Mouse (Mus musculus) T-helper 1 cell (primary cell): ENCODE measurements around the gene Mapkbp1.

ENCODE experiments used
- in situ Hi-C: fragments of 300-600 bp; cut with MboI, MseI; formaldehyde crosslinking; loops from one replicate; pipeline ENCODE4 v1.15.1; 2025; ENCODE audit warnings: high pct_unique_total_duplicates

Mapkbp1 gene

GRCm38 (mm10) chr2:119972537-119972879 is at the start of gene Mapkbp1:
Gene Mapkbp1 (plus strand): TSS chr2:119972699.
- in situ Hi-C loops = loop anchor here (5.0 kb wide), 1 partner anchor 45 kb away; no protein-coding TSS in a partner anchor

- in situ Hi-C loops = loop anchor here (5.0 kb wide), 1 partner anchor 47 kb away; no protein-coding TSS in a partner anchor
Measured at GRCm38 (mm10) chr2:119970571-119970970, 1.9 kb upstream of the Mapkbp1 start.

DNA sequence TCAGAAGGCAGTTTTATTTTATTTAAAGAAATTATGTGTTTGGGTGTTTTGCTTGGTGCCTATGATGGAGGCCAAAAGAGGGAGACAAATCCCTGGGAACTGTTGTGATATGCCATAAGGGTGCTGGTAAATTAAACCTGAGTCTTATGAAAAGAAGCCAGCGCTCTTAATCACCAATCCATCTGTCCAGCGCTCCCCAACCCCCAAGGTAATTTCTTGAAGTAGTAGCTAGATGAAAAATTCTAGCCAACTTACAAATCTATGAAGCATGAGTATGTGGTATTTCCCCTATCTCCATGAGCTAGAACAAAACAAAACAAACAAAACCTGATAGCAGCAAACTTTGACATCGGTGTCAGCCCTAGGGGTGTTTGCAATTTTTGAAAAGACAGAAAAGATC is 1.2 kb upstream of the Mapkbp1 start:
- in situ Hi-C loops = loop anchor here (5.0 kb wide), 1 partner anchor 46 kb away; no protein-coding TSS in a partner anchor

DNA sequence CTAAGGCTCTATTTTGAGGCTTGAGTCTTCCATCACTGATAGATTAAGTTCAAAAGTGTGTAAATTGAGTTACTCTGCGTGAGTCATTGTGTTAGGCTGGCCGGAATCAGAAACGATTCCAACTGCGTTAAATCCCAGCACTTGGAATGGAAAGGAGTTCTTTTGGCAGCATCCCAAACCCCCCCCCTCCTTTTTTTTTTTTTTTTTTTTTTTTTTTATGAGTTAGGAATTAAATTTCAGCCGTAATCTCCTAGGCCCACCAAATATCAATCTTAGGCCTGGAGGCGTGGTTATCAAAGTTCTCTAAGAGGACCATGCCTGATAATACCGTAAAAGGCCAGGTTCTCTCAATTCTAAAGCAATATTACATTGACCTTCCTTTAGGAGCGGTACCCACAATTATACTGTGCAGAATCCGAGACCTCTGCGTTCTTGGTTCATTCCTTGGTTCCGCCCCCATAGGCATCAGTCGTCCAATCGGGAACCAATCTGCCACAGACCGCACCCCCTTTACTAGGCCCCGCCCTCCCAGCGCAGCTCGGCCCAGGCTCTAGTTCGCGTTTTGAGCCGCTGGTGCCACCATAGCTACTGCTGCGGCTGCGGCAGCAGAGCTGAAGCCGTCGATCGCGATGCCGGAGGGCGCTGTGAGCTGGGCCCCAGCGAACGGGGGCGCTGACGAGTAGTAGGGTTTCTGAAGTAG is 512 bp upstream of the Mapkbp1 start:
- in situ Hi-C loops = loop anchor here (5.0 kb wide), 1 partner anchor 45 kb away; no protein-coding TSS in a partner anchor

DNA sequence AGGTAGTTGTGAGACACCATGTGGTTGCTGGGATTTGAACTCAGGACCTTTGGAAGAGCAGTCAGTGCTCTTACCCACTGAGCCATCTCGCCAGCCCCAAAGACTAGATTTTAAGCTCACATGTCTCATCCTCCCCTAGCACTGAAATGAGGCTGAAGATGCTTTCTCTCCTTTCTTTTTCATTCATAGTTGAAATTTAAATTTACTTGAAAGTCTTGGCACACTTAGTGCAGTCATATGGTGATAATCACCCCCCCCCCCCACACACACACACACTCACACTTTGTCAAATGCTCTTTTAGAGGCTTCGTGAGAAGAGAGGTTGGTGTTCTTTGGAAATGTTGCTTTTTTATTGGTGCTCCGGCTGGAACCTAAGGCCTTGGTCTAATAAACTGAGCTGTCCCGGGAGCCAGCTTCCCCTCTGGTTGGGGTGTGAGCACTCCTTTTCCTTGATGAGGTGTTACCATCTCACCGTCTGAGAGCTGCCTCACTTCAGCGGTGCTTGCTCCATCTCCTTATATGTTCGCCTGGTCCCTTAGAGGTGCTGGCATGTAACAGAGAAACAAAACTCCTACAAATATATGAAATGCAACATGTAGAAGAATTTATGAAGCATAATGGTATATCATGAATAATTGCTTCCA is 8.0 kb downstream of the Mapkbp1 start:
- in situ Hi-C loops = loop anchor here (10.0 kb wide), 1 partner anchor 484 kb away; no protein-coding TSS in a partner anchor

GRCm38 (mm10) chr2:119981631-119982030 is 9.1 kb downstream of the Mapkbp1 start:
- in situ Hi-C loops = loop anchor here (10.0 kb wide), 1 partner anchor 483 kb away; no protein-coding TSS in a partner anchor

- in situ Hi-C loops = loop anchor here (10.0 kb wide), 1 partner anchor 479 kb away; no protein-coding TSS in a partner anchor
Measured at GRCm38 (mm10) chr2:119985871-119986270, 13.4 kb downstream of the Mapkbp1 start.

- in situ Hi-C loops = loop anchor here (10.0 kb wide), 1 partner anchor 478 kb away; no protein-coding TSS in a partner anchor
Measured at GRCm38 (mm10) chr2:119986369-119986768, 13.9 kb downstream of the Mapkbp1 start.

GRCm38 (mm10) chr2:119987441-119987840 is 14.9 kb downstream of the Mapkbp1 start:
- in situ Hi-C loops = loop anchor here (10.0 kb wide), 1 partner anchor 477 kb away; no protein-coding TSS in a partner anchor

GRCm38 (mm10) chr2:119988952-119989351 is 16.5 kb downstream of the Mapkbp1 start:
- in situ Hi-C loops = loop anchor here (10.0 kb wide), 1 partner anchor 476 kb away; no protein-coding TSS in a partner anchor

- in situ Hi-C loops = no loop called here
Measured at GRCm38 (mm10) chr2:119990881-119991280, 18.4 kb downstream of the Mapkbp1 start.

GRCm38 (mm10) chr2:119992349-119992748 is 19.9 kb downstream of the Mapkbp1 start:
- in situ Hi-C loops = no loop called here

DNA sequence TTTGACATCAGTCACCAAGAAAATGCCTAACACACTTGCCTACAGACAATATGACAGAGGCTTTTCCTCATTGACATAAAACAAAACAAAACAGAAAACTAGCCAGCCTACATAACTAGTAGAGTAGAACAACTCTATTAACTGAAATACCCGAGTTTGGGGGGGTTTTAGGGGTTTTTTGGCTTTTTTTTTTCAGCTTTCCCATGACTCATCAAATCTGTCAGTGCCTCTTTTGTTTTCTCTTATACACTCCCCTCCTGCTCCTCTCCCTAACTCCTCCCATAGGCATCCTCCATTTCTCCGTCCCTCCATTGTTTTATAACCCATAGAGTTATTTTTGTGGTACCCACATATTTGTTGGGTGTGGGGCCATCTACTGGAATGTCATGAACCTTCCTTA is 21.0 kb downstream of the Mapkbp1 start:
- in situ Hi-C loops = no loop called here

DNA sequence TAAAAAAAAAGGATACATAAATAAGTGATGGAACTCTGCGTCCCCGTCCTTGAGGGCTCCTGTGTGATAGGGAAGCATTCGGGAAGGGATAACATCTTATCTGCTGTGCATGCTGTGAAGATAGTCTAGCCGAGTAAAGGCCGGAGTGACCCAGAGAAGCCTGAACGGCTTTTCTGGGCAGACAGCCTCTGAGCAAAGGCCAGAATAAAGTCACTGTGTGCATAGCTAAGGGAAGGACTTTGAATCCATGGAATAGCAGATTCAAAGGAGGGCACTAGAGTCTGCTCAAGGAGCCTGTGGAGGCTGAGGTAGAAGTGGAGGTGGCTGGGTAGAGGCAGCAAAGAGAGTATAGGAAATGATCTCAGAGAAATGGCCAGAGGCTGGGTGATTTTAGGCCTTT is 22.3 kb downstream of the Mapkbp1 start:
- in situ Hi-C loops = no loop called here

- in situ Hi-C loops = no loop called here
Measured at GRCm38 (mm10) chr2:119995391-119996281, 23.1 kb downstream of the Mapkbp1 start.

DNA sequence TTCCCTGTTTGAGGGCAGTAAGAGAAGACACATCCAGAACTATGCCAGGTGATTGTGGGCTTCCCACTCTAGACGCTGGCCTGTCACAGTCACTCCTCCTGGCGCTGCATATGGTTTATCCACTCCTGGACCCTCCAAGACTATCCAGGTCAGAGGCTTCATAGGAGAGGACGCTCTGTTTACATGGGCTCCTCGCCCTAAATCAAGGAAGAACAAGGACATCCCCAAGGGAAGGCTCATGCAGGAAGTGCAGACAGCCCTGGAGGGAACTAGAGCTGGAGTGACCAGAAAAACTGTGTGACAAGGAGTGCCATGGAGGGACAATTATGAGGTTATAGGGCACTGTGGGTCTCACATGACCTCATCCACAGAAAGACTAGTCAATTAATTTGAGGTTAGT is 24.9 kb downstream of the Mapkbp1 start:
- in situ Hi-C loops = no loop called here

DNA sequence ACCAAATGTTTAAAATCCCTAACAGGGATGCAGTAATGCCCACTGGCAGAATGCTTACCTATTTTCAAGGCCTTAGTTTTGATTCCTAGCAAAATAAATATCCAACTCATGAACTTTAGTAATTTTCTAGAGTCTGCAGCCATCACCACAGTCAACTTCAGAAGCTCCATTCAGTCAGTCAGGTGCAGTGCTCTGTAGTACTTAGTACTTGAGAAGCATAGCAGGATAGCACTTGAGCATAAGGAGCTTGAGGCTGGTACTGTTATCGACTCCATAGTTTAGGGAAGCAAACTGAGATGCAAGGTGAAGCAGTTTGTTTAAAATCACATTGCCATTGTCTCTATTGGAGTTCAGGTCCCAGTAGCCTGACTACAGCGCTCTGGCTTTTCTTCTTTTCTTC is 27.2 kb downstream of the Mapkbp1 start:
- in situ Hi-C loops = no loop called here

- in situ Hi-C loops = no loop called here
Measured at GRCm38 (mm10) chr2:120000882-120001584, 28.5 kb downstream of the Mapkbp1 start.

DNA sequence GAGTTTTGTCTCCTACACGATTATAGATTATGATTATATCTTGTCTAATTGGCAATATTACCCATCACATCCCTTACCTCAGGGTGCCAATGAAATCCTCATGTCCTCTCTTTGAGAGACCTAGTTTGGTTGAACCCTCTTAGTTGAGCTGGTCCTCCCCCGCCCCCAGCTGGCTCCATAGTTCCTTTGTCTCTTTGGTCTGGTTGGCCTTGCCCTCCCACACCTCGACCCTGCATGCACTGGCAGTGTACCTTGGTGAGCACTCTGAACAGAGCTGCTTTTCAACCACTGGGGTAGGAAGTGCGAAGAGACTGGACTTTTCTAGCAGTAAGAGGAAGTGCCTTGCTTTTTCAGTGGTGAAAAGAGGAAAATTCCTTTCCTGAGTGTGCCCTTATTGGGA is 29.5 kb downstream of the Mapkbp1 start:
- in situ Hi-C loops = no loop called here

DNA sequence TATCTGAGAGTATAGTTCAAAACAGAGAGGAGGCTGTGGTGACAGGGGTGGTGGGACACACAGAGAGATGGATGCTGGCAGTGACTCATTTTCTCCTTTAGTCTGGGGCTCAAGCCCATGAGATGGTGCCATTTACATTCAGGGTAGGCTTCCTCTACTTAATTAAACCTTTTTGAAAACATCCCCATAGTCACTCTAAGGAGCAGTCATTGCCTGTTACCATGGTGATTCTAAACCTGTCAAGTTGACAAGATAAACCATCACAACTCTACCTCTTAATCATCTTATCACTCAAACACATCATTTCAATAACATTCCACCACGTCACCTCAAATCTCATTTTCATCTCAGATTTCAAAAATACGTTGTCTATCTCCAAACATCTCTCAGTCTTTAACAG is 31.5 kb downstream of the Mapkbp1 start:
- in situ Hi-C loops = no loop called here

DNA sequence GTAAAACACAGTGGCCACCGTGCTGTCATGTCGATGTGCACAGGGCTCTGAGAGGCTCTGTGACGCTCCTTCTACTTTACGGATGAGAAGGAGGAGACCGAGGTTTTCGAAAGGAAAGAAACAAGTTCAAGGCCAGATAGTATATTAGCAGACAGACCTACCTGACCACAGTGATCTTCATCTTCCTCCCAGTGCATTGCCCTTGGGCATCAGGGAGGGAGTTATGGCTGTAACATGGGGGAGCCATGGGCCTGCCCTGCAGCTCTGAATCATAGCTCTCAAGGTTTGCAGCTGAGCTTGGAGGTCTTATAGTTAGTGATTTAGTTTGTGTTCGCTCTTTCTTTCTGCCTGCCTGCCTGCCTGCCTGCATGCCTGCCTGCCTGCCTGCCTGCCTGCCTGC is 34.2 kb downstream of the Mapkbp1 start:
- in situ Hi-C loops = no loop called here
